In genomic region chr9:116383411-116384101, GRCm38 (mm10) we compare ENCODE assay signal across 8 mouse cellular contexts.
DNase-seq lines count a peak whose midpoint lies in the region; ATAC-seq and TF ChIP-seq lines count a peak whose summit lies in the region.

No protein-coding gene starts in this region.

- 34% methylated on average over 18 of the region's 18 CpGs for WGBS in hindbrain, embryonic 16.5 days
- 49% methylated on average over 18 of the region's 18 CpGs for whole genome bisulfite sequencing in liver, embryonic 11.5 days
- 55% methylated on average over 18 of the region's 18 CpGs for WGBS in midbrain, postnatal 0 days

- no peak for ATAC-seq in hindbrain, embryonic 16.5 days
- ATAC-seq in liver, embryonic 11.5 days (replicated peaks; ENCODE audit: low FRiP score): 0 out of 2 replicates have a peak, but pooled peaks have one; percentile 2
- no peak for ATAC-seq in midbrain, postnatal 0 days (ENCODE audit: low FRiP score)

- DNase-seq in 3T3-L1 (ENCODE audit: low read depth, low spot score): peak; percentile 98
- peak; percentile 51 for DNase-seq in R1 (ENCODE audit: low read depth, low spot score)
- peak; percentile 88 for DNase-seq in forelimb bud, embryonic 11.5 days (ENCODE audit: low read depth, low spot score)
- no peak for DNase-seq in liver, embryonic 11.5 days (ENCODE audit: low spot score)
- DNase-seq in ovary, postnatal 36 days (ENCODE audit: low spot score): peak; percentile 24
- no peak for DNase-seq in layer of hippocampus, adult 18-20 months (ENCODE audit: low spot score in 2 of 2)
- DNase-seq in midbrain, postnatal 0 days (ENCODE audit: low spot score): no peak

- H3K4me2 ChIP-seq in hindbrain, embryonic 16.5 days (ENCODE audit: low read length): peak overlapping the region; percentile 29
- peak overlapping the region; percentile 2; the same call in 1 of the 2 replicates for H3K4me2 ChIP-seq in liver, embryonic 11.5 days
- H3K4me2 ChIP-seq in midbrain, postnatal 0 days (ENCODE audit: low read depth, low read length, poor library complexity, severe bottlenecking): no peak overlapping the region

- H3K27me3 ChIP-seq in hindbrain, embryonic 16.5 days (replicated peaks; ENCODE audit: control insufficient read depth, insufficient read depth, low read length): no peaks in the 10 kb centered on the region
- H3K27me3 ChIP-seq in liver, embryonic 11.5 days (replicated peaks; ENCODE audit: control insufficient read depth, insufficient read depth, low read length): no peaks in the 10 kb centered on the region
- H3K27me3 ChIP-seq in midbrain, postnatal 0 days (ENCODE audit: insufficient read depth, low read length): no peaks in the 10 kb centered on the region

- H3K36me3 ChIP-seq in hindbrain, embryonic 16.5 days (ENCODE audit: control insufficient read depth, insufficient read depth, low read length): no peaks in the 10 kb centered on the region
- H3K36me3 ChIP-seq in liver, embryonic 11.5 days (ENCODE audit: control insufficient read depth, insufficient read depth, low read length): no peaks in the 10 kb centered on the region
- no peaks in the 10 kb centered on the region for H3K36me3 ChIP-seq in midbrain, postnatal 0 days (ENCODE audit: insufficient read depth, low read length)

- peak overlapping the region; percentile 63 for H3K27ac ChIP-seq in hindbrain, embryonic 16.5 days (ENCODE audit: low read depth, low read length)
- H3K27ac ChIP-seq in liver, embryonic 11.5 days (ENCODE audit: low read depth, low read length): peak overlapping the region; percentile 0; the same call in 1 of the 2 replicates
- H3K27ac ChIP-seq in midbrain, postnatal 0 days (ENCODE audit: low read depth, low read length): no peak overlapping the region

- H3K9ac ChIP-seq in hindbrain, embryonic 16.5 days (ENCODE audit: low read depth, low read length): 0 out of 2 replicates have a peak overlapping the region, but pooled peaks have one; percentile 17
- no peak overlapping the region for H3K9ac ChIP-seq in liver, embryonic 11.5 days (ENCODE audit: low read depth, low read length)
- no peak overlapping the region for H3K9ac ChIP-seq in midbrain, postnatal 0 days (replicated peaks; ENCODE audit: low read length, poor library complexity, severe bottlenecking)

- no peaks in the 10 kb centered on the region for H3K9me3 ChIP-seq in hindbrain, embryonic 16.5 days (ENCODE audit: control insufficient read depth, low read length)
- H3K9me3 ChIP-seq in liver, embryonic 11.5 days (ENCODE audit: control insufficient read depth, low read length): no peaks in the 10 kb centered on the region
- H3K9me3 ChIP-seq in midbrain, postnatal 0 days (ENCODE audit: low read length): no peaks in the 10 kb centered on the region

- peaks cover 4% of the 10 kb centered on the region; the same call in 1 of the 2 replicates for H3K4me1 ChIP-seq in hindbrain, embryonic 16.5 days (ENCODE audit: control insufficient read depth, insufficient read depth, low read depth, low read length)
- H3K4me1 ChIP-seq in liver, embryonic 11.5 days (replicated peaks; ENCODE audit: control insufficient read depth, insufficient read depth, low read length): peaks cover 8% of the 10 kb centered on the region
- 0 out of 2 replicates have a peak, but pooled peaks cover 3% of the 10 kb centered on the region for H3K4me1 ChIP-seq in midbrain, postnatal 0 days (ENCODE audit: insufficient read depth, low read length)

- no peak overlapping the region for H3K4me3 ChIP-seq in hindbrain, embryonic 16.5 days (ENCODE audit: low read length)
- H3K4me3 ChIP-seq in liver, embryonic 11.5 days (ENCODE audit: low read depth, low read length): no peak overlapping the region
- H3K4me3 ChIP-seq in midbrain, postnatal 0 days (ENCODE audit: low read depth, low read length): no peak overlapping the region

- TF ChIP-seq CTCF in midbrain, postnatal 0 days (IDR thresholded peaks at IDR 0.05): no peak

Comparison
In these comparisons a context has a peak if more than half of its experiments do, and no peak if none do; other contexts are left out.
1. DNase-seq: peak in 3T3-L1 (single experiment), R1 (single experiment), forelimb bud, embryonic 11.5 days (single experiment) and ovary, postnatal 36 days (single experiment); none in liver, embryonic 11.5 days (single experiment), layer of hippocampus, adult 18-20 months (0 of 2) and midbrain, postnatal 0 days (single experiment).